Mouse (Mus musculus) myocyte (in vitro differentiated cells): ENCODE data around the gene Adamtsl5. TPM values are rescaled to one million over a fixed set of nuclear protein-coding genes. Genes with fewer than 3 reads are reported as not detected.

ENCODE experiments used
- H3K27me3 ChIP-seq: one replicate; pipeline ENCODE4 v1.6.1; 2011; ENCODE audit not compliant: control insufficient read depth, insufficient read depth, insufficient read length
- H3K36me3 ChIP-seq: one replicate; pipeline ENCODE4 v1.6.1; 2011; ENCODE audit not compliant: control insufficient read depth, insufficient read depth
- H3K4me2 ChIP-seq: one replicate; pipeline ENCODE4 v1.6.1; 2011; ENCODE audit warnings: low read depth, control low read depth
- H3K4me3 ChIP-seq: one replicate; pipeline ENCODE4 v1.5.1; 2011; ENCODE audit warnings: mild to moderate bottlenecking, control low read depth, moderate library complexity
- H3K79me2 ChIP-seq: one replicate; pipeline ENCODE4 v1.6.1; 2011; ENCODE audit not compliant: control insufficient read depth, insufficient read depth
- H3ac ChIP-seq: one replicate; pipeline ENCODE4 v1.6.1; 2011; ENCODE audit not compliant: control insufficient read depth, insufficient read length
- CEBPB ChIP-seq: IDR thresholded peaks from 2 replicates; pipeline ENCODE4 v1.6.1; 2011; ENCODE audit warnings: mild to moderate bottlenecking, moderate library complexity; ENCODE audit not compliant: poor library complexity, insufficient read depth, severe bottlenecking
- E2F4 ChIP-seq: IDR thresholded peaks from one replicate; pipeline ENCODE4 v1.6.1; 2011; ENCODE audit warnings: mild to moderate bottlenecking, control low read depth, moderate library complexity; ENCODE audit not compliant: insufficient read depth
- MAX ChIP-seq: IDR thresholded peaks from one replicate; pipeline ENCODE4 v1.6.1; 2011; ENCODE audit warnings: low read depth, mild to moderate bottlenecking, control low read depth
- MYOD1 ChIP-seq, 3 experiments: IDR thresholded peaks; one replicate each; pipeline ENCODE4 v1.6.1; 2011; ENCODE audit warnings: control low read depth in 2 of 3, low read depth in 2 of 3, mild to moderate bottlenecking in 2 of 3, moderate library complexity in 1 of 3; ENCODE audit not compliant: insufficient read length in 2 of 3, control insufficient read depth in 1 of 3
- MYOG ChIP-seq, 3 experiments: IDR thresholded peaks; one replicate each; pipeline ENCODE4 v1.6.1; 2011; ENCODE audit warnings: control low read depth in 2 of 3, low read depth in 2 of 3, mild to moderate bottlenecking in 2 of 3; ENCODE audit not compliant: insufficient read length in 2 of 3, control insufficient read depth in 1 of 3, insufficient read depth in 1 of 3
- POLR2A ChIP-seq: IDR thresholded peaks from one replicate; pipeline ENCODE4 v1.6.1; 2011; ENCODE audit warnings: low read depth, mild to moderate bottlenecking, control low read depth, moderate library complexity; ENCODE audit not compliant: insufficient read length
- POLR2AphosphoS2 ChIP-seq: IDR thresholded peaks from one replicate; pipeline ENCODE4 v1.6.1; 2011; ENCODE audit warnings: low read depth, control low read depth; ENCODE audit not compliant: insufficient read length
- REST ChIP-seq: IDR thresholded peaks from one replicate; pipeline ENCODE4 v1.6.1; 2011; ENCODE audit warnings: mild to moderate bottlenecking, control low read depth, moderate library complexity; ENCODE audit not compliant: insufficient read depth, insufficient read length
- SRF ChIP-seq: IDR thresholded peaks from one replicate; pipeline ENCODE4 v1.6.1; 2011; ENCODE audit warnings: low read depth; ENCODE audit not compliant: control insufficient read depth, insufficient read length
- TCF12 ChIP-seq: IDR thresholded peaks from one replicate; pipeline ENCODE4 v1.6.1; 2011; ENCODE audit warnings: mild to moderate bottlenecking, control low read depth; ENCODE audit not compliant: poor library complexity, insufficient read depth, severe bottlenecking
- TCF3 ChIP-seq: IDR thresholded peaks from one replicate; pipeline ENCODE4 v1.6.1; 2011; ENCODE audit warnings: low read depth, control low read depth; ENCODE audit not compliant: insufficient read length
- USF1 ChIP-seq: IDR thresholded peaks from one replicate; pipeline ENCODE4 v1.6.1; 2011; ENCODE audit warnings: low read depth, mild to moderate bottlenecking, control low read depth, moderate library complexity
- polyA plus RNA-seq: library from polyadenylated mRNA; unstranded; fragments of >200 nt; fragmentation: generic; extraction: Trizol; gene quantifications from one replicate; pipeline ENCODE4 v1.2.1, GENCODE M21; 2012; ENCODE audit warnings: missing spikeins

The Adamtsl5 gene
- polyA plus RNA-seq, 1 experiment, result 57.8 TPM

GRCm38 (mm10) chr10:80299824-80300223 is 48.4 kb downstream of the Adamtsl5 start:
- Histone ChIP-seq H3K4me2 (no peak overlapping the region), H3K4me3 (no peak overlapping the region), H3ac (no peak overlapping the region), H3K36me3 (peaks cover 5% of the 10 kb centered on the region), H3K27me3 (peaks cover 31% of the 10 kb centered on the region), H3K79me2 (no peaks in the 10 kb centered on the region)
- TF ChIP-seq MAX, result no peak

- peaks cover 10% of the 10 kb centered on the region for H3K36me3 ChIP-seq
- TF ChIP-seq MYOD1 (IDR thresholded peaks at IDR 0.05; ENCODE audit: control insufficient read depth in 1 of 3, insufficient read length in 2 of 3, low read depth in 2 of 3), result no peak
- H3K4me2 ChIP-seq, result no peak overlapping the region
- H3K4me3 ChIP-seq, result no peak overlapping the region
- H3K27me3 ChIP-seq, result peaks cover 27% of the 10 kb centered on the region
- H3ac ChIP-seq, result no peak overlapping the region
- no peaks in the 10 kb centered on the region for H3K79me2 ChIP-seq
Measured at GRCm38 (mm10) chr10:80299301-80299700, 48.9 kb downstream of the Adamtsl5 start.

GRCm38 (mm10) chr10:80298571-80299281 is 49.5 kb downstream of the Adamtsl5 start:
- H3K27me3 ChIP-seq, result peaks cover 27% of the 10 kb centered on the region
- H3K79me2 ChIP-seq, result peaks cover under 1% of the 10 kb centered on the region
- TF ChIP-seq USF1, result no peak
- TF ChIP-seq MYOG (IDR thresholded peaks at IDR 0.05; ENCODE audit: control insufficient read depth in 1 of 3, insufficient read depth in 1 of 3, insufficient read length in 2 of 3, low read depth in 2 of 3), result no peak
- H3K4me3 ChIP-seq, result no peak overlapping the region
- H3K36me3 ChIP-seq, result peaks cover 16% of the 10 kb centered on the region
- H3ac ChIP-seq, result no peak overlapping the region
- no peak overlapping the region for H3K4me2 ChIP-seq

- peaks cover 27% of the 10 kb centered on the region for H3K27me3 ChIP-seq
- H3K4me2 ChIP-seq, result no peak overlapping the region
- H3K79me2 ChIP-seq, result peaks cover 12% of the 10 kb centered on the region
- peaks cover 16% of the 10 kb centered on the region for H3K36me3 ChIP-seq
- TF ChIP-seq MYOD1 (IDR thresholded peaks at IDR 0.05; ENCODE audit: control insufficient read depth in 1 of 3, insufficient read length in 2 of 3, low read depth in 2 of 3) (no peak), REST (no peak), SRF (no peak), MYOG (IDR thresholded peaks at IDR 0.05; ENCODE audit: control insufficient read depth in 1 of 3, insufficient read depth in 1 of 3, insufficient read length in 2 of 3, low read depth in 2 of 3) (no peak), POLR2AphosphoS2 (no peak), TCF3 (no peak), TCF12 (no peak)
- no peak overlapping the region for H3ac ChIP-seq
- H3K4me3 ChIP-seq, result no peak overlapping the region
Measured at GRCm38 (mm10) chr10:80297526-80298133, 50.6 kb downstream of the Adamtsl5 start.

- H3ac ChIP-seq, result no peak overlapping the region
- peaks cover 16% of the 10 kb centered on the region for H3K36me3 ChIP-seq
- H3K79me2 ChIP-seq, result peaks cover 15% of the 10 kb centered on the region
- no peak overlapping the region for H3K4me2 ChIP-seq
- TF ChIP-seq TCF3 (no peak), POLR2A (no peak), CEBPB (no peak), TCF12 (no peak), REST (no peak), POLR2AphosphoS2 (no peak), MAX (no peak), USF1 (no peak), E2F4 (no peak), MYOD1 (IDR thresholded peaks at IDR 0.05; ENCODE audit: control insufficient read depth in 1 of 3, insufficient read length in 2 of 3, low read depth in 2 of 3) (no peak), SRF (no peak), MYOG (IDR thresholded peaks at IDR 0.05; ENCODE audit: control insufficient read depth in 1 of 3, insufficient read depth in 1 of 3, insufficient read length in 2 of 3, low read depth in 2 of 3) (no peak)
- H3K4me3 ChIP-seq, result no peak overlapping the region
- H3K27me3 ChIP-seq, result peaks cover 27% of the 10 kb centered on the region
Measured at GRCm38 (mm10) chr10:80296824-80297223, 51.4 kb downstream of the Adamtsl5 start.
